Mouse (Mus musculus) cerebellum, adult 8-10 months (tissue): ENCODE data around the gene Snrnp35.

Experiments
- DNase-seq: peaks from one replicate; pipeline ENCODE4 v3.0.0; 2022

Gene Snrnp35

DNA sequence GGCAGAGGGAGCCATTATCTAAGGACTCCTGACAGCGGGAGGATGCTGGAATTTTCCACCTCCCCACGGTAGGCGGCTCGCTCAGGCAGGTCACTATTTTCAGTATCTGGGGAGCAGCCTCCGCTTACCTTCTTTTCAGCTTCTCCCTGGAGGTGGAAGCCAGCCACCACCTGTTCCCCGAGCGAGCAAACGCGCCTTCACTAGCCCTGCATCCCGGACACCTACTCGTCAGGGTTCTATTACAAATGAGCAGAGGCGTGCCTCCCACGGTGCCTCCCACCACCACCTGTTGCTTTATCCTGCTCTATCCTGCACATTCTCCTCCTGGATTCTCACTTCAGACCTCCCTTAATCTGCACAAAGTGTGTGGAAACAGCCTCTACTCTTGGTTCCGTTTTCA lies 20.8 kb downstream of the Snrnp35 start:
- no peak for DNase-seq

DNA sequence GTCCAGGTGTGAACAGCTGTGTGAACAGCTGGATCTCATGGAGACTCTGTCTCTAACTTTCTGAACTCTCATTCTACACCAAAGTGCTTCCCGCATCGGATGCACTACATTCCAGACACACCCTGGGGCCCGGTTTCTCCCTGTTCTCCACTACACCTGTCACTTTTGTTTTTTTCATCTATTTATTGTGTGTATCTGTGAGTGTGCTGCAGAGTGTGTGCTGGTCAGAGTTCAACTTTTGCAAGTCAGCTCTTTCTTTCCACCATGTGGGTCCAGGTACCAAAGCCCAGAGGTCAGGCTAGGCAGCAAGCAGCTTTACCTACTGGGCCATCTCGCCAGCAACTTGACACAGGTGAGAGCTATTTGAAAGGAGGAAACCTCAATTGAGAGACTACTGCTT lies 22.3 kb downstream of the Snrnp35 start:
- no peak for DNase-seq

DNA sequence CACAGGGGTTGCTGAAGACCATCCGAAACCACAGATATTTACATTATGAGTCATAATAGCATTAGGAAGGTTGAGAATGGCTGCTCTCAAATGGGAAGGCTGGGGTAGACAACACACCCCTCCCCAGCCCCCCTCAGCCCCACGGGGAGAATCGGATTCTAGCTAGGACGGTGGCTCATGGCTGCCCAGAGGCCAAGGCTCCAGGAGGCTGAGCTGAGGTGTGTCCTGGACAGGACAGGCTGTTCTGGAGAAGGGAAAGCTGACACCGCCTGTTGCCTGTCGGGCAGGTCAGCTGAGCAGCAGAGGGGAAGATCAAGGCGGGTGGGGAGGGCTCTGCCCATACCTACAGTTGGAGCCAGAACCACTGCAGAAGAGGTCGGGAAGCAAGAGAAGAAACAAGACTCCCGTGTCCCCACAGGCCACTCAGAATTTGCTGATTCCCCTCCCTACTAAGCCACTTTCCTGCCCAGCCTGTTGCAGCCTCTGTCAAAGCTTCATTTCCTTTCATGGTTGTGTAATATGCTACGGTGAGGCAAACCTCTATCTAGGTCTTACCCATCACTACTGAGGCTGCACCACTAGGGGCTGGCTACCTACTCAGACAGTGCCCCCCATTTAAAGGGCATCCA lies 23.9 kb downstream of the Snrnp35 start:
- DNase-seq = no peak

DNA sequence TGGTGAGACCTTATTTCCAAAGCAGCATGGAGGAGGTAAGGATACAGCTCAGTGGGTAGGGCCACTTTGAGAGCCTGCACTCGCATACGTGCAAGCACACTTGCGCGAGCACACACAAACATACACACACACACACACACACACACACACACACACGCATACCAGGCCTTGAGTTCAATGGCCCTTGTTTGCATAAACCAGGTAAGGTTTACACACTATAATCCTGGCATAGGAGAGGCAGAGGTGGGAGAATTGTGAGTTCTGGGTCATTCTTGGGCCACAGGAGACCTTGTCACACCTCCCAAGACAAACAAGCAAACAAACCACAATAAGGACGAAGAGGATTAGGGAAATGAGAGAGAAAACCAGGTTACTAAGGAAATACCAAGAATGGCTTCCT lies 26.3 kb downstream of the Snrnp35 start:
- DNase-seq = no peak

DNA sequence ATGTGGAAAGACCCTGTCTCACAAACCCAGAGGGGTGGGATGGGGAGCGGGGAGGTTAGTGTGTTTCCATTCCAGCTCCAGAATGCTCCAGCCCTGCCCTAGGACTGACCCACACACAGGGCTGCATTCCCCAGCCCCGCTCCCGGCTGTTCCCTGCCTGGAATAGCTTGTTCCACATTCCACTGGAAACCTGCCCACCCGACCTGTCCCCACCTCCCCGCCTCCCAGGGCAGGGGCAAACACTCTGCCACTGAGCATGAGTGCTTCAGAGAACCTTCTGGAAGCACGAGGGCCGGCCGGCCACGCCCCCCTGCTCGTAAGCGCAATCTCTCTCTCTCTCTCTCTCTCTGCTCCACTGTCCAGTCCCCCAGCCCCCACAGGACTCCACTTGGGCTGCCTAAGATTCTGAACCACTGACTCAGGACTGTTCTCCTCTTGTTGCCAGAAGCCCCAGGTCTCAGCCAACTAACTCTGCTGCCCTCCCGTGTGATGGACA lies 26.9 kb downstream of the Snrnp35 start:
- DNase-seq = no peak

DNA sequence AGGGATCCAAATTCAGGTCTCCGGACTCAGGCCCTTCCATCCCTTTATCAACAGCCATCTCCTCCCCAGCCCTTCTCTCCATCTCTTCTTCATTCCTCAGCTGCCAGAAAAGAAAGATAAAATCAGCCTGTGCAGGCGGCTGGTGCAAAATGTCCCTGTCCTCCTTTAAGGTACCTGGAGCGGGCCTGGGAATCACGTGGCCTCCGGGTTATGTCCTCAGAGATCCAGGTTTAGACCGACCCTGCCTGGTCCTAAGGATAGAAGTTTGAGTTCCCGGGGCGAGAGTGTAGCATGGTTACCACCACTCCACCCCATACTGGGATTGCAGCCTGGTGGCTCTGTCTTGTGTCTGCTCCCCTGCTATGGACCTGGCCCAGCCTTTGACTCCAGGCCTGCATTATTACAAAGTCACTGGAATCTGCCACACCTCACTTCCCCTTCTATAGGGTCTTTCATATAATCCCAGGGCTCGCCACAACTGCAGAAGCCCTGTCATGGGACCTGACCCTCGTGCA lies 27.7 kb downstream of the Snrnp35 start:
- DNase-seq = no peak

DNA sequence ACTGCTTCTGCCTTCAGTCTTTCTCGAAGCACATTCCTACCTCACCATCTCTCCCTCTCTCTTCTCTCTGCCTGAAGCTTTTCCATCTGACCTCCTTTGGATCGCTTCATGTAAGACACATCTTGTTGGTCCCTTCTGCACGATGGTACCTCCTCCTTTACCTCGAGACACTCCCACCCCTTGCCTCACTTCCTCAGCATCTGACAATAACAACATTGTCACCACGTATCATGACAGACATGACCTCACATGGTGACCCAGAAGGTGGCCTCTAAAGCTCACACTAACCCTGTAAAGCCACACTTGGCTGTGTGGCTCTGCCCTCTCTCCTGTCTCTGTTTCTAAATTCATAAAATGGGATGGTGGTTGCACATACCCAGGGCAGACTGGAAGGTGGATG lies 32.9 kb downstream of the Snrnp35 start:
- no peak for DNase-seq

DNA sequence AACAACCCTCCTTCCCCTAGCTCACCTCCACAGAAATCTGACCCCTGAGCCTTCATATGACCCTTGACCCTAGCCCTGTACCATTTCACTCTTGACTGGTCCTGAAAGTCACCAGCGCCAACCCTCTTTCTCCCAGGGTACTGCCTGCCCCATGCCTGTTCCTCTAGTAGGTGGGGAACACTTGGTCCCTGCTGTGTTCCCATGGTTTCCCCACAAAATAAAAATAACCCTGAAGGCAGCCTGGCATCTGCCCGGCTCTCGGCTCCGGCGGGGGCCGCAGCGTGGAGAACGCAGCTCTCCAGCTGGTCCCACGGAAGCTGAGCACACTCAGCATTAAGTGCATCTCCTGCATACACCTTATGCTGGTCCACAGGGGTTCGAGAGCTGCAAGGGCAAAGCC lies 35.7 kb downstream of the Snrnp35 start:
- DNase-seq = no peak

DNA sequence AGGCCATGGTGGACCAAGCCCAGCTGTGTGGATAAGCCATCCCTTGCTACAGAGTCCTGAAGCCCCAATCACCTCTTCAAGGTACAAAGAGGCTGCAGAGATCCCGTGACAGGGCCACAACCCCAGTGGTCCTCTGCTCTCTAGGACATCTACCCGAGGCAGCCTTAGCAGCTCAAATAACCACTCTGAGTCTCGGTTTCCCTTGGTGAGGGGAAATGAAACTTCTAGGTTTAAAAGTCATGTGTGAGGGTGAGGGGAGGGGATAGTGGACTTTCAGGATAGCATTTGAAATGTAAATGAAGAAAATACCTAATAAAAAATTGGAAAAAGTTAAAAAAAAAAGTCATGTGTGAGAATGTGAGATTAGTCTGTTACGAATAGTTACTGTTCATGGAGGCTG lies 38.7 kb downstream of the Snrnp35 start:
- no peak for DNase-seq

DNA sequence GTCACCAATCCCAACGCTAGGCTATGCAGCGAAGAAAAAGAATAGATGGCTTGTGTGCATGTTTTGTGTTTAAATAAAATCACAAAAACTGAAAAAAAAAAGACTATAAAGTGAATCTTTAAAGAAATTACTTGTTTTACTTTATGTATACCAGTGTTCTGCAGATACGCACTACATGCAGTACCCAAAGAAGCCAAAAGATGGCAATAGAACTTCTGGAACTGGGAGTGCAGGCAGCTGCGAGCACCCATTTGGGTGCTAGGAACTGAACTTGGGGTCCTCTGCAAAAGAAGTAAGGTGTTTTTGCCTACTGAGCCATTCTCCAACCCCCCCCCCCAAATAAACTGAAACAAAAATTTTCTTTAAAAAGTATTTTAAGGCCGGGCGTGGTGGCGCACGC lies 40.1 kb downstream of the Snrnp35 start:
- no peak for DNase-seq

DNA sequence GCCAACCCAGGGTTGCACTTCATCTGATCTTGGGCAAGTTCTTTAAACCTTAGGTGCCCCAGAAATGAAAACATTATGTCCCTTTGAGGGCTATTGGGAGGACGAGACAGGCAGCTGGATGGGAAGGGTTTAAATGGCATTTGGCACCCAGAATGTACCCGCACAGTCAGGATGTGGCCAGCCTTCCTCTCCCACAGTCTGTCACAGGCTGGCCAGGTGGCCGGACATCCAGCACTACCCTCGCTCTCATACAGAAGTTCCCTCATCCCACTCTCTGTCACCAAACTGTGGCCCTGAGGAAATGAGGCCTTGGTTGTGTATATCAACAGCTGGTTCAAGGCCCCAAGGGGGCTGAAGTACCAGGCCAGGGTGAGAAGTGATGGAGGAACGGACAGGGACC lies 42.0 kb downstream of the Snrnp35 start:
- DNase-seq = no peak

DNA sequence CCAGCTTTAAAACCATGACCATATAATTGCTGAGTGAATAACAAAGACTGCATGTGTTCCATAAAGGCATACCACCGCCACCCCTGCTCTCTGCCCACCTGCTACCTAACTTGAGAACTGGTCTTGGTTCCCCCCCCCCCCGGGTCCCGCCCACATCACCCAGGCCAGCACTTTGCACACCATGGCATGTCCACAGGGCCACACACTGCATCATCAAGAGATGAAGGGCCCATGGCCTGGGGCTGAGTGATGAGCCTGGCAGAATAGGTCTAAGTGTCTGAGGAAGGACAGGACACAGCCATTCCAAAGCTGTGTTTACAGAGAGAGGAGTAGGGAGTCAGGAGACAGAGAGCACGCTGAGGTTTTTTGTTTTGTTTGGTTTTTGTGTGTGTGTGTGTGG lies 45.4 kb downstream of the Snrnp35 start:
- DNase-seq = no peak

DNA sequence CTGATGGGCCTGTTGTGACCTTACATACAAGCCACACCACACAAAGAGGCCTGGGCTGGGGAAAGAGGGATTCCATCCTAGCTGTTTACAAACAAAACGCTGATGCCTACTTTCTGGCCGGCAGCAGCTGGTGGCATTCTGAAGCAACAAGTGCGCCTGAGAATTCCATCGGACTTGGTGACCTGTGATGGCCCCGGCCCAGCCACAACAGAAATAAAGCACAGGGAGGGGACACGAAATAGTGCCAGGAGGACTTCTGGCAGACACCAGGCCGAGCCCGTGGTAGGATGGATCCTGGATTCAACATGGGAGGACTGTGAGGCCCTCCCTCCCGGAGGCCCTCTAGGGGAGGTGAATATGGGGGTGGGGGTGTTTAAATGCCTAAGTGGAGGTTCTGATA lies 45.9 kb downstream of the Snrnp35 start:
- no peak for DNase-seq

DNA sequence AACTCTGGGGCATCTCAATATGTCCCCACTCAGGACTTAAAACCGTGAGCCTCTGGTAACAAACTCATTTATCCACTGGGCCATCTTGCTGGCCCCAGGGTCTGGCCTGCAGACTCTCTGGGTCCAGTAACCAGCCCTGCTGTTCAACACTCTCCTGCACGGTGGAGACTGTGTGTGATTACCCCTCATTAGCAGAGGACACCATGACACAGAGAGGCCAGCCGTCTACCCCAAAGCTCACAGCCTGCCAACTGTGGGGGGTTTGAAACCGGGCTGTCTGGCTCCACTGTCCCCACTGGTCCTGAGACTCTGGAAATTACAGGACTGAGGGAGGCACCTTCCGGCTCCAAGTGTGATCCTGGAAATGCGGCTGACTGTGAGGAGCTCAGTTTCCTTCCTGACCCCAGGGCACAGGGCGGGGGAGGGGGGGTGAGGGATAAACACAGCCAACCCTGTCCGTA lies 46.3 kb downstream of the Snrnp35 start:
- no peak for DNase-seq

DNA sequence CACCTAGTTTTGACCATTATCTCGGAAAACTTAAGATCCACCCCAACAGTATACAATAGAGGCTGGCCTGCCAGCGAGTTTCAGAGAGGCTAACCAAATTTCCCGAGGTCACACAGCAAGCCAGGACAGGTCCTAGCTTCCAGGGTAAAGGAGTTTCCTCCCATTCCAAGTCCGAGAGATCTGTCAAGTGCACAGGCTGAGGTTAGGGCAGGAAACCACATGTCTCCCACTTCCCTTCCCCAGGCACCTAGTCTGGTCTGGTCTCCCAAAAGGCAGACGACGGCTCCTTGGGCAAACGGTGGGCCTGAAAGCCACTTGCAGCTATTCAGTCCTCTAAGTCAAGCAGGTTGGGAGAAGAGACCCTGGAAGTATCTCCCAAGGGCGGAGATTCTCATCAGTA lies 46.8 kb downstream of the Snrnp35 start:
- no peak for DNase-seq

DNA sequence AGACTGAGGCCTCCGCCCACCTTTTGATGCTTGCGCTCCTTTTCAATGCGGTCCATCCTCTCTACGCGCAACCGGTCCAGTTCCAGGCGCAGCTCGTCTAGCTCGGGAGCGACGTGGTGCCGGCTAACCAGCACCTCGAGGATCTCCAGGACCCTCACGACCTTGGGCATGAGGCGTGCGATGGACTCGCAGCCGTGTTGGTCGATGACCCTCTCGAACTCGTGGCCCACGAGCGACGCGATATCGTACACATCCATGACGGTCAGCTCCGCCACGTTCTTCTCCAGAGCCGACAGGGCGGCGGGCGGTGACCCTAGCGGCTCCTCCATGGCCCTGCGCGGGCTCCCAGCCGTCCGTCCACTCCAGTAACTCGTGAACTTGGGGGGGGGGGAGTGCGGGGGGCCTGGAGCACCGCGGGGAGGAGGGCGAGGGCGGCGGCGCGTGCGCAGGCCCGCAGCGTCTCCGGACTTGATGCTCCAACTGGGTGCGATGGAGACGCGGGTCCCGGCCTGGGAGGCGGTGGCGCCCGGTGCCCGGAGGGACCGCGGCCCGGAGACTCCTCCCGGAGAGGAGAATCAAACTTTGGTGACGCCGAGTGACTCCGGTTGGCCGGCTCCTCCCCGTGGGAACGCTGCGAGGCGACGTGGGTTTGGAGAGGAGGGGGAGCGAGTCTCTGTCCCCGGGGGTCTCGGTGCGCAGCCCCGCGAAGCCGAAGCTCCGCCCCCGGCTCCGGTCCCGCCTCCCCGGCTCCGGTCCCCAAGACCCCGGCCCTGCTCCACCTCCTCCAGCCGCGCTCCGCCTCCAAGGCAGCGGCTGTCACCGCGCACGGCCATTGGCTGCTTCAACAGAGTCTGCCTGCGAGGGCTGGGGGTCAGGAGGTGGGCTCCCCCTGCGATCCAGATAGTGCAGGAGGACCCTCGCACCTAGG lies 48.0 kb downstream of the Snrnp35 start, which contains the start of gene Rilpl1:
Gene Rilpl1 (minus strand): TSS at position 737 of the 928 bp plus-strand sequence.
- peak; percentile 61 for DNase-seq

DNA sequence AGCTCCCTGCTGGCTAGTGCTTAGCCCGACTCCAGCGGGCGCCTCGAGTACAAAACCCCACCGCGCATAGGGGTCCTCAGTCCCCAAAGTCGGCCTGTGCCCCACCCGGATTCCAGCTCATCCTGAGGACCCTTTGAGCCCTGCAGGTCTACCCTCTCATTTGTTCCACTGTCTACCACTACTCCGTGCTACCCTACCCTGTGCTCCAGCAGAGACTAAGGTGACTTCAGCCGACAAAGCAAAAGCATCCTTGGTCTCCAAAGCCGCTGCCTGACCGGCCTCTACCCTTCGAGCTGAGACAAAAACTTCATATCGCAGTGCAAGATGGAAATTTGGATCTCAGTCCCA lies 48.6 kb downstream of the Snrnp35 start:
- no peak for DNase-seq

DNA sequence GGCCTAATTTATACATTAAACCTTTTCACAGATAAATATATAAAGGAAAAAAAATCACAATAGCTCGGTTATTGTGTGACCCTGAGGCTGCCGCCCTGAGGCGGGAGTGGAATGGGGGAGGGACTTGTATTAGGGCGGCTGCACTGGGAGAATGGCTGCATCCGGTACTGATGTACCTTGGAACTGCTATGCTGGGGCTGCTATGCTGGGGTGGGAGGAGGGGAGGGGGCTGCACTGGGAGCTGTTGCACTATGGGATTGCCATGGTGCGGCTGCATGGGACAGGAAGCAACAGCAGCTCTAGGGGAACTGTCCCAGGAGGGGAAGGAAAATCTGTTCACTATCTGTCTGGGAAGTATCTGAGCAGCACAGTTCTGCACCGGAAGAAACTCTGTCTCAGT lies 49.5 kb downstream of the Snrnp35 start:
- DNase-seq = no peak

DNA sequence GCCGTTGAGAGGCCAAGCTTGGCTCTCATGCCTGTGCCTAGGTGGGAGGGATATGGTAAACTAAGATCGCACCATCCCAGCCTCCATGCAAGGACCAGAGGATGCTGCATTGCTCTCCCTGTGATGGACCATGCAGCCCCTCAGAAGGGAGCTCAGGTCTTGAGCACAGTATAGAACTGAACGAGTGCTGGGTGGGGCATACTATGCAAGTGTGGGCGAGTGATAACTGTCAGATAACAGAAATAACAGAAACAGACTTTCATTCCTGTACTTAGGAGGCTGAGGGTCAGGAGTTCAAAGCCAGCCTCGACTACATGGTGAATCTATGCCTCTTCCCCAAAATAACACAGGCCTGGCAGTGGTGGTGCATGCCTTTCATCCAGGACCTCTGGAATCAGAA lies 52.1 kb downstream of the Snrnp35 start:
- DNase-seq = no peak

DNA sequence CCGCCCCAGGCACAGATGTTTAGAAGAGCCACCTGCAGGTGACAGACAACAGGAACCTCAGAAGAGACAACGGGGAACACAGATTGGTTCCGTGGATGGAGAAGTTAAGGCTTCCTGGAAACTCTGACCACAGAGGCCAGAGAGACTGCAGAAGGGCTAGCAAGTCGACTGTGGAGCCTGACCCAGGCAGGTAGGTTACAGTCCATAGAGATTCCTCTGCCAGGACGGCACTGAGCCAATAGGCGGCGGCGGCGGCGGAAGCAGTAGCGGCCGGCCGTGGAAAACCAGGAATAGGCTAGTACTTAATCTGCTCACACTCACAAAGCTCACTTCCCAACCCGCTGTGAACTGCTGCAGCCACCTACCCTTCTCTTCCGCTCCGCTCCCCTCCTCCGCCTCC lies 53.8 kb downstream of the Snrnp35 start:
- DNase-seq = peak; percentile 40

DNA sequence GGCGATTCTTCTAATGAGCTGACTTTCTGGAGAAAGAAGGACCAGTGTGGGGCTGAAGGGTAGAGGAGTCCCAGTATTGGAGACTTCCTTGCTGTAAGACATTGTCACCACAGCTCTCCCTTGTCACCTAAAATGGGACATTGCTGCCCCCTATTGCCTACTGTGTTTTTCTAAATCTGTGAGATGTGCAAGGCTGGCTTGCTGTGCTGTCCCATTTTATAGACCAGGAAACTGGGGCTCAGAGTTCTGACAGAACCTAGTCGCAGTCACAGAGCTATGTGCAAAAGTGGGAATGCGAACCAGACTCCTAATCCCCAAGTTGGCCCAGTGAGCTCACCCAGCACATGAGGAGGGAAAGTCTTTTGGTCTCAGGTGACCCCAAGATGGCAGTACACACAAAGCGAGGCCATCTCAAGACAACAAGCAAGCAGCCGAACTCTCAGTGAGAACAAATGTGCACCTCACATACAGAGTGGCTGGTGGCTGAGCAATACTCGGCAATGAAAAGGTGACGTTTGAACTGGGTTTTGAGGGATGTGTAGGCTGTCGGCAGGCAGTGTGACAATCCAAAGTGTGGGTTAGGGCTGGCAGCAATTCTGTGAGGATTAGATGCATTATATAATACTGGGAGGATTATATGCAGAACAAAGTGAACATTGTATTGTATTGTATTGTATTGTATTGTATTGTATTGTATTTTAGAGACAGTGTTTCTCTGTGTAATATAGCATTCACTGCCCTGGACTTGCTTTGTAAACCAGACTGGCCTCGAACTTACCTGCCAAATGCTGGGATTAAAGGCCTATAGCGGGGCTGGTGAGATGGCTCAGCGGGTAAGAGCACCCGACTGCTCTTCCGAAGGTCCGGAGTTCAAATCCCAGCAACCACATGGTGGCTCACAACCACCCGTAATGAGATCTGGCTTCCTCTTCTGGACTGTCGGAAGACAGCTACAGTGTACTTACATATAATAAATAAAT lies 56.2 kb downstream of the Snrnp35 start:
- peak; percentile 53 for DNase-seq

DNA sequence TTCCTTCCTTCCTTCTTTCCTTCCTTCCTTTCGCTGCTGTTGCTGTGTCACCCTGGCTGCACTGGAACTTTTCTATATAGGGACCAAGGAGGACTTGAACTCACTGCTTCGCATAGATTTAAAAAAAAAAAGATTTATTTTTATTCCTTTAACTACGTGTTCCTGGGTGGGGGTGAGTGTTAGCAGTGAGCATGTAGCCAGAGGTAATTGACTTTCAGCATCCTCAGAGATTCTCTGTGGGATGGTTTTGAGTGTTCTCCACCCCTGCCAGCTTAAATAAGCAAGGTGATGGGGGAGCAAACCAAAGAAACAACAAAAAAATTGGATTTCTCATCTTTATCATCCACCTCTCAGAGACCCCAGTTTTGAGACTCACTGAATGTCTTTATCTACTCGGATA lies 57.0 kb downstream of the Snrnp35 start:
- no peak for DNase-seq

DNA sequence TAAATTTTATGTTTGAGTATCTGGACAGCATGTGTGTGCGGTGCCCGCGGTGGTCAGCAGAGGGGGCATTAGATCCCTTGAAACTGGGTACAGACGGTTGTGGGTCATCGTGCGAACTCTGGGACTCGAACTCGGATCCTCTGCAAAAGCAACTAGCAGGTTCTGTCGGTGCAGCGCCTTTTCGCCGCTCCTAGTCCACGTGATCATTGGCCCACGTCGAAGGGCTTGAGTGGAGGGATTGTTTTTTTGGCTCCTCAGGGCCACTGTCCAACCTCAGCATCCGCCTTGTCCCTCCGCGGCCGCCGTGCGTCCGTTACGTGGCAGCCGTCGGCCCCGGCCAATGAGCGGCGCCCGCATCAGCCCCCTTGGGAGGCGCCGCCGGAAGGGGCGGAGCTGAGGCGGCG lies 57.5 kb downstream of the Snrnp35 start, which contains the start of gene Tmed2:
Gene Tmed2 (plus strand): TSS at position 313 of the 404 bp plus-strand sequence.
- peak; percentile 96 for DNase-seq
